Mouse (Mus musculus) lung, embryonic 14.5 days (tissue): ENCODE data around the gene Ezh2. TPM values are rescaled to one million over a fixed set of nuclear protein-coding genes. Genes with fewer than 3 reads are reported as not detected.

Source experiments
- ATAC-seq: fragments of 200-750 bp; cut with Nextera tagmentation; 2 replicates; pipeline ENCODE4 v1.8.0; 2017; ENCODE audit warnings: mild to moderate bottlenecking, moderate TSS enrichment, moderate library complexity; ENCODE audit not compliant: insufficient read depth
- DNase-seq: peaks from one replicate; pipeline ENCODE4 v3.0.0-alpha.2; 2015
- H3K27ac ChIP-seq: fragments of 300-500 bp; sonication (generic); 2 replicates; pipeline ENCODE4 v1.5.1; 2014; ENCODE audit warnings: low read depth, mild to moderate bottlenecking, moderate library complexity
- H3K27me3 ChIP-seq: fragments of 300-500 bp; sonication (generic); 2 replicates; pipeline ENCODE4 v1.6.1; 2014; ENCODE audit warnings: low read length, control low read depth; ENCODE audit not compliant: insufficient read depth
- H3K36me3 ChIP-seq: fragments of 300-500 bp; sonication (generic); 2 replicates; pipeline ENCODE4 v1.6.1; 2014; ENCODE audit warnings: control low read depth; ENCODE audit not compliant: insufficient read depth
- H3K4me1 ChIP-seq: fragments of 300-500 bp; sonication (generic); 2 replicates; pipeline ENCODE4 v1.6.1; 2014; ENCODE audit warnings: antibody characterized with exemption, control low read depth; ENCODE audit not compliant: insufficient read depth
- H3K4me2 ChIP-seq: fragments of 300-500 bp; sonication (generic); 2 replicates; pipeline ENCODE4 v1.6.1; 2014; ENCODE audit warnings: mild to moderate bottlenecking
- H3K4me3 ChIP-seq: fragments of 300-500 bp; sonication (generic); 2 replicates; pipeline ENCODE4 v1.5.1; 2014; ENCODE audit warnings: low read depth, low read length
- H3K9ac ChIP-seq: fragments of 300-500 bp; sonication (generic); 2 replicates; pipeline ENCODE4 v1.6.1; 2014
- H3K9me3 ChIP-seq: fragments of 300-500 bp; sonication (generic); 2 replicates; pipeline ENCODE4 v1.6.1; 2016; ENCODE audit warnings: low read depth, low read length, control low read depth
- CTCF ChIP-seq: IDR thresholded peaks from 2 replicates; pipeline ENCODE4 v1.5.1; 2016; ENCODE audit warnings: antibody characterized with exemption, low read depth
- WGBS: fragments of 180-500 bp; shearing (Covaris S2); extraction: QIAGEN DNeasy Blood & Tissue Kit; methylation state at CpG from one replicate; pipeline ENCODE4 v1.1.7; 2014; 5-methylcytosine and 5-hydroxymethylcytosine counted together
- polyA plus RNA-seq: library from polyadenylated mRNA; unstranded; fragments of >200 nt; fragmentation: Nextera tagmentation; extraction: Ambion mirVana; gene quantifications from 2 replicates; pipeline ENCODE4 v1.2.1, GENCODE M21; 2014

Gene Ezh2
- polyA plus RNA-seq, 1 experiment from 2014 or later = 102 TPM

DNA sequence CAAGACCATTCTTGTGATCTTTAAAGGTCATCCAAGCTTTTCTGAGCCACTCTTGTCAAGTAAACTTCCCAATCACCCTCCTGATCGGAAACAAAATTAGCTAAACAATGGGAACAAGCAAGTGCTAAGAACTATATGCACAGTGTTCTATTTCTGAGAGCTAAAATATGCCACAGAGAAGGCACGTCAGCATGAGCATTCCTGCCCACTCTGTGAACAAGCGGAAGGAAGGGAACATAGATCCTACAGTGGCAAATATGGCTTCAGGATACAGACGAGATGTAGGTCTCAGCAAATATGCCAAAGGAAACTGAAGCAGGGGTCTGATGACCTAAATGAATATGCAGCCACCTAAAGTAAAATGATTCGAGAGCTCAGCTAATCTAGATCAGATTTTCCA, 59.8 kb downstream of the Ezh2 start:
- Histone ChIP-seq H3K36me3 (peaks cover 61% of the 10 kb centered on the region), H3K4me2 (no peak overlapping the region), H3K27me3 (no peaks in the 10 kb centered on the region), H3K27ac (no peak overlapping the region), H3K9ac (no peak overlapping the region), H3K4me3 (no peak overlapping the region), H3K4me1 (no peaks in the 10 kb centered on the region), H3K9me3 (no peaks in the 10 kb centered on the region)
- 79% methylated on average over 5 of the region's 5 CpGs for WGBS
- DNase-seq (no peak), ATAC-seq (no peak)
- no peak for TF ChIP-seq CTCF

DNA sequence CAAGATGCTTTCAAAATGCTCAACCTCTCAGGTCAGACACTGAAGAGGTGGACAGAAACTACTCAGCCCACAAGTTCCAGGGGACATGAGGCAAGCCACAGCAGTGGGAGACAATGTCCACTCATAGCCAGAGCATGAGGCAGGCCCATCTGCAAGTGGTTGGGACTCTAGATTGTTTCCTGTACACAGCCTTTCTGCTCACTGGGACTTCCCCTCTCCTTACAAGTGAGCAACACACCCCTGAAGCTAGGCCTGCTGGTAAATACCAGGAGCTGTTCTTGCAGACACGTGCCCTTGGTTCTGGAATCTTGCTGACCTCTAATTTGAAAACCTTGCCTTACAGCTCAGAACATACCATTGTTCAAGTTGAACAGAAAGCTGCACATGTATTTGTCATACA, 62.6 kb downstream of the Ezh2 start:
- no peak for TF ChIP-seq CTCF
- no peaks in the 10 kb centered on the region for H3K9me3 ChIP-seq
- no peak overlapping the region for H3K27ac ChIP-seq
- peaks cover 86% of the 10 kb centered on the region for H3K36me3 ChIP-seq
- no peak overlapping the region for H3K4me2 ChIP-seq
- DNase-seq (no peak), ATAC-seq (no peak)
- H3K27me3 ChIP-seq = no peaks in the 10 kb centered on the region
- H3K4me1 ChIP-seq = no peaks in the 10 kb centered on the region
- WGBS = 64% methylated on average over 1 of the region's 1 CpGs
- no peak overlapping the region for H3K4me3 ChIP-seq
- no peak overlapping the region for H3K9ac ChIP-seq

DNA sequence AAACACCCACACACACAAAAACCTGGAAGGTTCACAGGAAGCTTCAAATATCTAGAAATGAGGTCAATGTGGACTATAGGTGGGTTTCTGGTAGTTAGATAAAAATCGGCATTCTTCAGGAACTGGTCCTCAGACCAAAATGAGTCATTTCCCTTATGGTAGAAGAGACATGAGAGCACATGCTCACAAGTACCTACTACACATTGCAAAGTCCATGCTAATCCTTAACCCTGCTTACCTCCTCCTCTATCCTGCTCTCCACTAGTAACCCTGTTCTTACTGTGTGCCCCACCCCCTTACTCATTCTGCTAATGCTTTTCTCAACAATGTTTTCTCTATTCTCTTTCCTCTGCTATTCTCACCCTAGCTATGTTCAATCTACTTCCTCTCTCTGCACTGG, 67.5 kb downstream of the Ezh2 start:
- DNase-seq (no peak), ATAC-seq (no peak)
- no peak for TF ChIP-seq CTCF
- Histone ChIP-seq H3K36me3 (peaks cover 96% of the 10 kb centered on the region), H3K4me3 (no peak overlapping the region), H3K27ac (no peak overlapping the region), H3K4me1 (no peaks in the 10 kb centered on the region), H3K27me3 (no peaks in the 10 kb centered on the region), H3K9ac (no peak overlapping the region), H3K9me3 (no peaks in the 10 kb centered on the region), H3K4me2 (no peak overlapping the region)
- WGBS = 67% methylated on average over 1 of the region's 1 CpGs

DNA sequence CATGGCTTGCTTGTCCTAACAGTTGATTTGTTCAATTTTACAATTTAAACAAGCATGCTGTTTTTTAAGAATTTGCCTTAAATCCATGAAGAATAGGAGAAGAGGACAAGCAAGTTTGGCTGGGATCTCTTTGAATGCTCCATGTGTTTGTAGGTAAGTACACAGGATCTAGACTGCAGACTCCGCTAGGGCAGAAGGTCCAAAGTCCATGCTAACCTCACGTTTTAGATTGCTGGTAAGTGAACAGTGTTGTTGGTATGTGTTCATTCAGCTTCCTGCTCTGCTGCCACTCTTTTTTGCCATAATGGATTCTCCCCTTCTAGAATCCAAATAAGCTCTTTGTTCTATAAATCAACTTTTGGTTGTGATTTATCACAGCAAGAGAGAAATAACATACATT, 68.0 kb downstream of the Ezh2 start:
- Histone ChIP-seq H3K36me3 (peaks cover 96% of the 10 kb centered on the region), H3K27me3 (no peaks in the 10 kb centered on the region), H3K9ac (no peak overlapping the region), H3K4me3 (no peak overlapping the region), H3K4me1 (no peaks in the 10 kb centered on the region), H3K9me3 (no peaks in the 10 kb centered on the region), H3K4me2 (no peak overlapping the region), H3K27ac (no peak overlapping the region)
- DNase-seq (no peak), ATAC-seq (no peak)
- WGBS = 74% methylated on average over 2 of the region's 2 CpGs
- TF ChIP-seq CTCF = no peak

DNA sequence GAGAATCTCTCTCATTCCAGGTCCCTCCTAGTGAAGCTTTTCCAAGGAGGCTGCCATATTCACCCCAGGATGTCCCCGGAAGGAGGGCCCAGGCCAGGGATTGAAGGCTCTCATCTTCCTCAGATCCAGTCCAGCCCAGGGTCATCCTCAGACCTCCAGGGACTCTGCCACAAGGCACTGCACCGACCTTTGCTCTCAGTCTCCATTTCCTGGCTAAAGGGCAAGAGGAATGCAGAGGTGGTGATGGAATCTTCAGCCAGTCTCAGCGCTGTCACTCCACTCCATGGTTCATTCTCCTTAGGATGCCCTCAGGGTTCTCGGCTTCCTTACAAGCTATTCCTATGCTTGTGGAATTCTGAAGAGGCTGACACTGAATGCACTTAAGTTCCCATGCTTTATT, 68.7 kb downstream of the Ezh2 start:
- Histone ChIP-seq H3K4me3 (no peak overlapping the region), H3K27ac (no peak overlapping the region), H3K9me3 (no peaks in the 10 kb centered on the region), H3K4me2 (no peak overlapping the region), H3K27me3 (no peaks in the 10 kb centered on the region), H3K4me1 (no peaks in the 10 kb centered on the region), H3K36me3 (peaks cover 98% of the 10 kb centered on the region), H3K9ac (no peak overlapping the region)
- DNase-seq (no peak), ATAC-seq (no peak)
- TF ChIP-seq CTCF = no peak
- 76% methylated on average over 4 of the region's 4 CpGs for WGBS

DNA sequence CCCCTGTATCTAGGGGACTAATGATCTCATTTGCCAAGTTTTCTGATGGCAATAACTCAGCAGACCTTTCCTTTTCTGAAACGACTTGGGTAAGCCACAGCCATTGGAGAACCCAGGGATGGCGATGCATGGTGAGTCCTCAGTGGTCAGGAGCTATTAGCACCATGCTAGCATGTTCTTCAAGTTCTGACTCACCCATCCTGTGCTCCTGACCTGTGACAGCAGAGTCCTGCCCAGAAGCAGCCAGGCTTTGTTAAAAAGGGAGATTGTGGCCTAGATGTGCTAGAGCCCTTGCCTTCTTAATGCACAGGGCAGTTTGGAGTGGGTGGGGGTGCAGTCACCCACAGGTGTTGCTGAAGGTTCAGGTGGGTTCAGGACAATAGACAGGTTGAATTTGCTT, 70.1 kb downstream of the Ezh2 start:
- TF ChIP-seq CTCF = no peak
- no peak overlapping the region for H3K9ac ChIP-seq
- H3K9me3 ChIP-seq = no peaks in the 10 kb centered on the region
- no peaks in the 10 kb centered on the region for H3K4me1 ChIP-seq
- ATAC-seq (no peak), DNase-seq (no peak)
- 84% methylated on average over 2 of the region's 2 CpGs for WGBS
- H3K4me3 ChIP-seq = no peak overlapping the region
- H3K27ac ChIP-seq = no peak overlapping the region
- no peak overlapping the region for H3K4me2 ChIP-seq
- H3K36me3 ChIP-seq = peaks cover 96% of the 10 kb centered on the region
- no peaks in the 10 kb centered on the region for H3K27me3 ChIP-seq

DNA sequence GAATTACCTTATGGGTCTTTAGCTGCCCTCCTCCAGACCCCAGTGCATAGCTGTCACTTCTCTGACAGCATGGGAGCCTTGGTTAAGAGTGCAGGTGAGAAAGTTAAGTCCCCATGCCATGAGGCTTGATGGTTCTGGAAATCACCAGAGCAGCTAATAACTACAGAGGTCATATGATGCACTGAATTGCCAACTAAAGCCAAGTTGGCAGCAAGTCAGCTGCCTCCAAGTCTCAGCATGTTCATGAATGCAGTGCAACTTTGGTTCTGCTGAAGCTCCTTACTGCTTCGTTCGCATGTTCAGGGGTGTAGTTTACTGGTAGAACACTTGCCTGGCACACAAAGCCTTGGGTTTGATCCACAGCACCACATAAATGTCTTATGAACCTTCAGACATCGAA, 72.7 kb downstream of the Ezh2 start:
- Histone ChIP-seq H3K4me1 (no peaks in the 10 kb centered on the region), H3K36me3 (peaks cover 95% of the 10 kb centered on the region), H3K9me3 (no peaks in the 10 kb centered on the region), H3K4me3 (no peak overlapping the region), H3K27me3 (no peaks in the 10 kb centered on the region), H3K4me2 (no peak overlapping the region), H3K9ac (no peak overlapping the region), H3K27ac (no peak overlapping the region)
- ATAC-seq (no peak), DNase-seq (no peak)
- 91% methylated on average over 3 of the region's 3 CpGs for WGBS
- TF ChIP-seq CTCF = no peak

DNA sequence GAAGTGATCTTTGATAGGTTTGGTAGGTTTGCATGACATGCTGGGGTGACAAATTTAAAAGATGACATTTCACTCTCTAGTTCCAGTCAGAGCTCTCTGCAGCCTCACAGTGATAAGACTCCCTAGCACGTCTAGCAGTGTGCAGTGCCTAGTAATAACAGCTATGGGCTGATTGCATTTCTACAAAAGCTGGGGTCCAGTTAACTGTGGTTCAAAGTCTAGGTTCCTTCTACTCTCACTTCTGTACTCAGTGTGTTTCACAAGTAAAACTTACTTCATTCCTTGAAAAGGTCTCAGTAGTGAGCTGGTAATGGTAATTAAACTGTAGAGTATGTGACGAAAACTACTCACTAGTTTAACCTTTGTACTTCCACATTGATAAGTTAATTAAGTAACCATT, 75.1 kb downstream of the Ezh2 start:
- no peak overlapping the region for H3K4me3 ChIP-seq
- no peaks in the 10 kb centered on the region for H3K4me1 ChIP-seq
- no peaks in the 10 kb centered on the region for H3K9me3 ChIP-seq
- no peak overlapping the region for H3K9ac ChIP-seq
- no peak overlapping the region for H3K4me2 ChIP-seq
- no peak overlapping the region for H3K27ac ChIP-seq
- WGBS = 91% methylated on average over 2 of the region's 2 CpGs
- H3K36me3 ChIP-seq = peaks cover 95% of the 10 kb centered on the region
- H3K27me3 ChIP-seq = no peaks in the 10 kb centered on the region
- no peak for TF ChIP-seq CTCF
- ATAC-seq (no peak), DNase-seq (no peak)
